Mouse (Mus musculus) stomach, postnatal 0 days (tissue): ENCODE data around the gene Dna2.

Experiments used
- CTCF ChIP-seq: IDR thresholded peaks from 2 replicates; pipeline ENCODE4 v1.5.1; 2016; ENCODE audit warnings: antibody characterized with exemption, low read depth, mild to moderate bottlenecking, moderate library complexity
- EP300 ChIP-seq: optimal IDR thresholded peaks from 2 replicates; pipeline ENCODE3; 2016; ENCODE audit warnings: antibody characterized with exemption

DNA sequence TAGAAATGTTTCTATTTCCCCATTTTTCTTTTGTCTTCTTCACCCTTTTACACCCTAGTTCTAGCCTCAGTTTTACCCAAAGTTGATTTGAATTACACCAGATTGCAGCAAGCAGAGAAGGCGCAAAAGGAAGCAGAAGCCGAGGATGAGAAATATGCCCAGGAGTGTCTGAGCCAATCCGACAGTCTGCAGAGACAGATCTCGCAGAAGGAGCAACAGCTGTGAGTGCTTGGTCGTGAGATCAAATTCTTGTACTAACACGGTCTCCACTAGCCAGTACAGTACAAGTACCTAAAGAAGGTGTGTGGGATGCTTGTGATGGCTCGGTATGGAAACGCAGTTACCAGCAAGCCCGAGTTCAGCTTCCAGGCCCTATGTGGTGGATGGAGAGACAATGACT lies 57.7 kb downstream of the Dna2 start:
- TF ChIP-seq CTCF = no peak
- TF ChIP-seq EP300 = no peak
